Mouse (Mus musculus): Measurements from ENCODE around the gene Aqp2. TPM values are rescaled to one million over a fixed set of nuclear protein-coding genes. Genes with fewer than 3 reads are reported as not detected.
A peak's percentile ranks its signal among the peaks of the same experiment; 100 is the strongest.

Gene Aqp2
- polyA plus RNA-seq (2016; fragmentation: Nextera tagmentation; extraction: Ambion mirVana): not detected in 2 replicates

DNA sequence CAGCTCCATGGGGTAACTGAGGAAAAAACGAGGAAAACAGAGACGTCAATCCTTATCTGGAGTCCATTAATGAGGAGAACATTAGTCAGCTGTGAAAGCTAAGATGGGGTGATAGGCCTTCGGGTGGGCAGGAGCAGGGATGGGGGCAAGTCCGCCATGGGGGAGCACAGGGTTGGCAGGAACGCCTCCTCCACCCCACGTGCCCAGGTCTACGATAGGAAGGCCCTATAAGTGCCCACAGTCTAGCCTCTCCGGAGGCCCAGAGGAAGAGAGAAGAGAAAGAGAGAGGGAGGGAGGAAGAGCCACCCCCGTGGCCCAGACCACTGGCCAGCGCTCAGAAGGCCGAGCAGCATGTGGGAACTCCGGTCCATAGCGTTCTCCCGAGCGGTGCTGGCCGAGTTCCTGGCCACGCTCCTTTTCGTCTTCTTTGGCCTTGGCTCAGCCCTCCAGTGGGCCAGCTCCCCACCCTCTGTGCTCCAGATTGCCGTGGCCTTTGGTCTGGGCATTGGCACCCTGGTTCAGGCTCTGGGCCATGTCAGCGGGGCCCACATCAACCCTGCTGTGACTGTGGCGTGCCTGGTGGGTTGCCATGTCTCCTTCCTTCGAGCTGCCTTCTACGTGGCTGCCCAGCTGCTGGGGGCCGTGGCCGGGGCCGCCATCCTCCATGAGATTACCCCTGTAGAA is at the start of gene Aqp2:
Gene Aqp2, plus strand, starts transcription at position 254 of the 684 bp plus-strand sequence.
- Histone ChIP-seq H3K4me1 (peaks cover 12% of the 10 kb centered on the region), H3K36me3 (replicated peaks) (no peaks in the 10 kb centered on the region), H3K27me3 (replicated peaks; ENCODE audit: low read depth, poor library complexity, severe bottlenecking) (peaks cover 78% of the 10 kb centered on the region), H3K27ac (replicated peaks) (no peak within 1 kb of the TSS), H3K9me3 (no peaks in the 10 kb centered on the region), H3K4me3 (no peak within 1 kb of the TSS)
- DNase-seq (ENCODE audit: low spot score): no peak
- WGBS: 87% methylated on average over 26 of the region's 26 CpGs

DNA sequence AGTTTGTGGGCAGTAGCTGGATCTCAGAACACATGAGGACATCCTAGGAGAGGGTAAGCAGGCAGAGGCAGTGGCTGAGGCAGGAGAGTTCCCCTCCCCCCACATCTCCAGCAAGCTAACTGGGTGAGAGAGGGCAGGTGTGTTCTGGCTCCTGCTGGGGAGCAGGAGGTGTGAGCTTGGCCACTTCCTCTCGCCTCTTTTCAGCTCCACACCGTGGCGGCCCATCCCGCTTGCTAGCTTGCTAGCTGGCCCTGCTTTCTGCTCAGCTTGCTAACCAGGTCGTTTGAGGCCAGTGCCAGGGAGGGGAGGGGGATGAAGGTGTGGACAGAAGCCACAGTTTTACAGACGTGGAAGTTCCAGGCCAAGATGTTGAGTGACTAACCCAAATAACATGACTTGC is 47.7 kb upstream of the Aqp2 start:
- H3K4me3 ChIP-seq: no peak overlapping the region
- DNase-seq (ENCODE audit: low spot score): no peak
- H3K27ac ChIP-seq (replicated peaks): no peak overlapping the region
- 39% methylated on average over 6 of the region's 6 CpGs for WGBS
- peaks cover 25% of the 10 kb centered on the region for H3K4me1 ChIP-seq
- H3K27me3 ChIP-seq (replicated peaks; ENCODE audit: low read depth, poor library complexity, severe bottlenecking): peaks cover 68% of the 10 kb centered on the region
- H3K36me3 ChIP-seq (replicated peaks): no peaks in the 10 kb centered on the region
- H3K9me3 ChIP-seq: no peaks in the 10 kb centered on the region

DNA sequence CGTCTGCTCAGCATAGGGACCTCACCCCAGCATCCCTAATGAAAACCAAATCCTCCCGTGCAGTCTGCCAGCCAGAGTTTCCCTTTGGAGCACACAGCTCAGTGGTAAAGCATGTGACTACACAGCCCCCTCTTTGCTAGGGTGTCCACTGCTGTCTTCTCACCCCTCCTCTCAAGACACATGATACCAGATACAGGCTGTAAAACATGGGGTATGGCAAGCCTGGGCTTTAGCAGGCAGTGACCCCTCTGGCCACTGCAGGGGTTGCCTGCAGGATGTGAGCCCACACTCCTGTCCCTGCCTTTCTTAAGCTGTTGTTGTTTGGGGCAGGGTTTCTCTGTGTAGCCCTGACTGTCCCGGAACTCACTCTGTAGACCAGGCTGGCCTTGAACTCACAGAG is 46.8 kb upstream of the Aqp2 start:
- no peaks in the 10 kb centered on the region for H3K36me3 ChIP-seq (replicated peaks)
- no peaks in the 10 kb centered on the region for H3K9me3 ChIP-seq
- no peak overlapping the region for H3K27ac ChIP-seq (replicated peaks)
- peaks cover 66% of the 10 kb centered on the region for H3K27me3 ChIP-seq (replicated peaks; ENCODE audit: low read depth, poor library complexity, severe bottlenecking)
- WGBS: 54% methylated on average over 3 of the region's 3 CpGs
- DNase-seq (ENCODE audit: low spot score): no peak
- peaks cover 25% of the 10 kb centered on the region for H3K4me1 ChIP-seq
- no peak overlapping the region for H3K4me3 ChIP-seq

DNA sequence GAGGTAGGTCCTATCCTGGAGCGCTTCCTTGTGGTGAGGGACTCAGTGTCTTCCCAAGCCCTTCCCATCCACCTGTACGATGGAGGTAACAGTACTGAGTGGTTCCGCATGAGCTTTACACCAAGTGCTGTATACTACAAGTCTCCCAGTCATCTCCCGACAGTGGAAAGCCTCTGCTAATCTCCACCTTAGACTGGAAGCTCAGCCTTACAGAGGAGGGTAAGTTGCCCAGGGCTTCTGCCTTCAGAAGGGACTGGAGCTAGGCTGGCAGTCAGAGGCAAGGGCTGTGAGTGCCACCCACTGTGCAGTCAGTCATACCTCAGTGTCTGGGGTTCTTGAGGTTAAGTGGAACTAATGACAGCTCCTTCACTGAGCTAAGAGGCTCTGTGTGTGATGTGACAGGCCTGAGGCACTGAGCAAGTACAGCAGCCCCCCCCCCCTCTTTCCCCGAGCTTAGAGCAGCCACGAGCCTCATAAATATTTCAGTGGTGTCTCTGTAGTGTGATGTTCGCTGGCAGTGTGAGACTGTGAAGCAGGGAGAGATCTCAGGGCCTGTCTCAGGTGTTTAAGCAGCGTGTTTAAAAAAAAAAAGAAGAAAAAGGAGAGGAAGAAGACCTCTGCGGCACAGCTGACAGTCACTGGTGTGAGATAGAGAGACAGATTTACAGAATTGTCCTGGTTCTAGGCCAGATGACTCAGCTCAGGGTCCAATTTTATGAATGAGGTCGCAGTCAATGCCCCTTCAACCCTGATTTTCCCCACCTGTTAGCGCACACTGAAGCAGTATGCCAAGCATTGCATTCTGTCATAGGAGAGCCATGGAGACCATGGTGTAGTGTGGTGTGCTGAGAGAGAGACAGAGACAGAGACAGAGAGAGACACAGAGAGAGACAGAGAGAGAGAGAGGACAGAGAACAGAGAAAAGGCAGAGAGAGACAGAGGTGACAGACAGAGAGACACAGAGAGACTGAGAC is 41.7 kb upstream of the Aqp2 start:
- no peak for DNase-seq (ENCODE audit: low spot score)
- H3K27me3 ChIP-seq (replicated peaks; ENCODE audit: low read depth, poor library complexity, severe bottlenecking): peaks cover 27% of the 10 kb centered on the region; the same call in 1 of the 2 replicates
- peaks cover 7% of the 10 kb centered on the region for H3K4me1 ChIP-seq
- H3K27ac ChIP-seq (replicated peaks): no peak overlapping the region
- 59% methylated on average over 11 of the region's 11 CpGs for WGBS
- H3K9me3 ChIP-seq: no peaks in the 10 kb centered on the region
- H3K36me3 ChIP-seq (replicated peaks): no peaks in the 10 kb centered on the region
- H3K4me3 ChIP-seq: no peak overlapping the region

DNA sequence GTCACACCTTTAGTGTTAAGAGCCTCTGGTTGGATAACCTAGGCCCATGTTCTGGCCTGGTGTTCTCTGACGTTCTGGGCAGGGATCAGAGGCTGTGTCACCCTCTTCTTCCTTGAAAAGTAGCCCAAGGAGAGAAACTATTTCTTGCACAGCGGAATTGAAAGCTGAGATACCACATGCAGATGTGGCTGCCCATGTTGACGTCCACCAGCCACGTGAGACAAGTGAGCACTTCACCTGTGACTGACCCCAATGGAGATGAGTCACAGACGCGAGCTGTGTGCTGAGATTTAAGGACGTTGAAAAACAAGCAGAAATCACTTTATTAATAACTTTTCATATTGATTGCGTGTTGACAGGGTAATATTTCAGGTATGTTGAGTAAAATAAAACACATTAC is 39.0 kb upstream of the Aqp2 start:
- WGBS: 76% methylated on average over 8 of the region's 8 CpGs
- DNase-seq (ENCODE audit: low spot score): no peak

DNA sequence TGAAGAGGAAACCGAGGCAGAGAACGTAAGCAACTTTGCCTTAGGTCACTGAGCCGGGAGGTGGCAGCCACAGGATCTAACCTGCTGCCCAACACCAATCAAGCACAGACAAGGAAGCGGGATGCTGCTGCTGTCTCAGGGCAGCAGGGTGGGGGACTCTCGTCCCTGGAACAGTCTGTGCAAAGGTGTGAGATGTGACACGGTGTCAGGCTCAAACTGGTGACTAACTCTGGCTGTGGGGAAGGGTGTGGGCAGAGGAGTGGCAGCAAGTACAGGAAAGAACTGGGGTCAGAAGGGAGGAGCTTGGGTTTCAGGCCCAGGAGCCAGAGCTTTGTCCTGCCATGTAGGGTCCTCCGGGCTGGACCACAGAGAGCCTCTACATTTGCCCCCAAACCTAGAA is 34.8 kb upstream of the Aqp2 start:
- Histone ChIP-seq H3K27me3 (replicated peaks; ENCODE audit: low read depth, poor library complexity, severe bottlenecking) (peaks cover 30% of the 10 kb centered on the region; the same call in 1 of the 2 replicates), H3K9me3 (no peaks in the 10 kb centered on the region), H3K36me3 (replicated peaks) (no peaks in the 10 kb centered on the region), H3K4me3 (no peak overlapping the region), H3K4me1 (peaks cover 18% of the 10 kb centered on the region), H3K27ac (replicated peaks) (no peak overlapping the region)
- no peak for DNase-seq (ENCODE audit: low spot score)
- 75% methylated on average over 7 of the region's 7 CpGs for WGBS

More for the DNA sequence above, 39.0 kb upstream of the Aqp2 start:
- Histone ChIP-seq H3K27me3 (replicated peaks; ENCODE audit: low read depth, poor library complexity, severe bottlenecking) (peaks cover 39% of the 10 kb centered on the region; the same call in 1 of the 2 replicates), H3K4me3 (no peak overlapping the region), H3K36me3 (replicated peaks) (no peaks in the 10 kb centered on the region), H3K4me1 (peaks cover 8% of the 10 kb centered on the region), H3K27ac (replicated peaks) (no peak overlapping the region), H3K9me3 (no peaks in the 10 kb centered on the region)

DNA sequence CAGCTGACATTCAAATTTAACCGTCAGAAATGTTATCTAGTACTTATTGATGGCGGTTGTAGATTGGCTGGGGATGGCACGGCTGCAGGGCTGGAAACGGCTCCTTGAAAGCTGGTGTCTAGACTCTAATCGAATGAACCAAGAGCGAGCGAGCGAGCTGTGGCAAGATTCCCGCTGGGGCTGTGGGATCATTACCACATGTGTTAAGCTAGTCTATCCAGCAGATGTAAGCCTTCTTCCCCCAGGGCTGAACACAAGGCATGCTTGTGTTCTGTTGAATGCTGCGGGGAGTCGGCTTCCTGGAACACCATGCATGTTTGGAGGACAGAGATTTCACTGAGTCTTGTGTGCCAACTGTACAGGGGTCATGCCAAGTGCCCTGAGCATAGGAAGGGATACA is 32.3 kb upstream of the Aqp2 start:
- no peaks in the 10 kb centered on the region for H3K9me3 ChIP-seq
- peaks cover 24% of the 10 kb centered on the region for H3K27me3 ChIP-seq (replicated peaks; ENCODE audit: low read depth, poor library complexity, severe bottlenecking)
- H3K4me1 ChIP-seq: peaks cover 27% of the 10 kb centered on the region
- no peaks in the 10 kb centered on the region for H3K36me3 ChIP-seq (replicated peaks)
- peak; percentile 54 for DNase-seq (ENCODE audit: low spot score)
- no peak overlapping the region for H3K4me3 ChIP-seq
- 48% methylated on average over 11 of the region's 11 CpGs for WGBS
- H3K27ac ChIP-seq (replicated peaks): no peak overlapping the region; the same call in 1 of the 2 replicates

DNA sequence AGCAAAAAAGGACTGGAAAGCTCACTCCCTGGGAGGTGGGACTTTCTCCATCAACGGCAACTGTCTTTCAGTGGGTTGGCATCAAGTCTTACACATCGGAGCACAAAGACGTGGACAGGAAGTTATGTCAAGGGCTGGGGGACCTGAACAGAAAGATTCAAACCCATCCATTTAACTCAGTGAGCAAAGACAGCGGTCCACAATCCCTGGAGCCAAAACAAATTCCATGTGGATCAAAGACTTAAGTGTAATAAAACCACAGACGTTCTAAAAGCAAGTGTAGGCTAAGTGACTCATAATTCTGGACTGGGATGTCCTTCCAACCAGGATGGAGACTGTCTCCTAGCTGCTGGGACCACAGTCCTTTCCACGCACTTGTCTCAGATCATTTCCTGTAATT is 31.1 kb upstream of the Aqp2 start:
- Histone ChIP-seq H3K4me3 (no peak overlapping the region), H3K4me1 (peaks cover 27% of the 10 kb centered on the region), H3K27me3 (replicated peaks; ENCODE audit: low read depth, poor library complexity, severe bottlenecking) (peaks cover 17% of the 10 kb centered on the region), H3K36me3 (replicated peaks) (no peaks in the 10 kb centered on the region), H3K27ac (replicated peaks) (no peak overlapping the region), H3K9me3 (no peaks in the 10 kb centered on the region)
- WGBS: 85% methylated on average over 6 of the region's 6 CpGs
- DNase-seq (ENCODE audit: low spot score): no peak

DNA sequence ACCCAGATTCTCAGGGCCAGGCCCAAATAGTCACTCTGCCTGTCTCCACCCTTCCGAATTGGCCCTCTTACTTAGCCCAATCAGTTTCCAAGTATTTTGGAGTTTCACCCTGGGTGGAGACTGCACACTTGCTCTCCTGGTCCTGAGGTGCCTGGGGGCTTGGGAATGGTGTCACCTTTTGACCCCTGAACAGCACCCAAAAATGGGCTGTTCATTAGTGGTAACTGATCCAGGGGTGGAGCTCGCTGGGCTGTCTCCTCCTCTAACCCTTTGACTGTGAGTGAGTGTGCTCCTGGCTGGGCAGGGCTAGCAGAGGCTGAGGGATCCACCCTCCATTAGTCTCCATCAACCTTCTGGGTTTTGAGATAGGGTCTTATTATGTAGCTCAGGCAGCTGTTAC is 29.0 kb upstream of the Aqp2 start:
- Histone ChIP-seq H3K27me3 (replicated peaks; ENCODE audit: low read depth, poor library complexity, severe bottlenecking) (peaks cover 3% of the 10 kb centered on the region; the same call in 1 of the 2 replicates), H3K9me3 (no peaks in the 10 kb centered on the region), H3K36me3 (replicated peaks) (no peaks in the 10 kb centered on the region), H3K4me1 (peaks cover 29% of the 10 kb centered on the region), H3K27ac (replicated peaks) (no peak overlapping the region), H3K4me3 (no peak overlapping the region)
- DNase-seq (ENCODE audit: low spot score): no peak
- WGBS: 54% methylated on average over 2 of the region's 2 CpGs

DNA sequence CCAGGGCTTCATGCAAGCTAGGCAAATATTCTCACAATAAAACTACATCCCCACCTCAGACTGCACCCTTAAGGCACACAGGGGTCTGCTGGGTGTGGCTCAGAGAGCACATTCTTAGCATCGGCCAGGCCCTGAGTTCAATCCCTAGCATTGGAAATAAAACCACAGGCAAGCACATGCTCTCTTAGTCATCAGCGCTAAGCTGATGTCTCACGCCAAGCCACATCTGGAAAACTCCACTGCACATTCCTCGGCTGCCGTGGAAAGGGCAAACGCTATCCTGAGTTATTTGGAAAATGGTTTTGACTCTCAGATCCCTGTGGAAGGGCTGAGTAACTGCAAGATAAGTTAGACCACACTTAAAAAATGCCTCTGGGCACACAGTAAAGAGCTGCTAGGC is 25.1 kb upstream of the Aqp2 start:
- Histone ChIP-seq H3K4me1 (peaks cover 25% of the 10 kb centered on the region), H3K36me3 (replicated peaks) (no peaks in the 10 kb centered on the region), H3K27ac (replicated peaks) (no peak overlapping the region), H3K4me3 (no peak overlapping the region), H3K27me3 (replicated peaks; ENCODE audit: low read depth, poor library complexity, severe bottlenecking) (peaks cover 4% of the 10 kb centered on the region; the same call in 1 of the 2 replicates), H3K9me3 (no peaks in the 10 kb centered on the region)
- DNase-seq (ENCODE audit: low spot score): no peak
- 66% methylated on average over 6 of the region's 6 CpGs for WGBS

DNA sequence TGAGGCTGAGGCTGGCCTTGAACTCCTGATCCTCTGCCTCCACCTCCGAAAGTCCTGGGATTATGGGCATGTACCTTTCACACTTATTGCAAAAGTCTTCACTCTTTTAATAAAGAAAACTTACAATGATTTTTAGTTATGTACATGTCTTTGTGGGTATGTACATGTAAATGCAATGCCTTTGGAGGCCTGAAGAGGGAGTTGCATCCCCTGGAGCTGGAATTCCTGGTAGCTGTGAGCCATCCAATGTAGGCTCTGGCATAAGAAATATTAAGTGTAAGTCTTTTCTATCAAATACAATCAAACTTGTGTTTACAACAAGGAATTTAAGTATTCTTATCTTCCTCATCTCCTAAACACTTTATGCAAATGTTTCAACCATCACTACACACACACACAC is 19.9 kb upstream of the Aqp2 start:
- Histone ChIP-seq H3K9me3 (no peaks in the 10 kb centered on the region), H3K36me3 (replicated peaks) (no peaks in the 10 kb centered on the region), H3K4me3 (no peak overlapping the region), H3K4me1 (peaks cover 24% of the 10 kb centered on the region), H3K27ac (replicated peaks) (no peak overlapping the region), H3K27me3 (replicated peaks; ENCODE audit: low read depth, poor library complexity, severe bottlenecking) (peaks cover 17% of the 10 kb centered on the region; the same call in 1 of the 2 replicates)
- 90% methylated on average over 1 of the region's 1 CpGs for WGBS
- DNase-seq (ENCODE audit: low spot score): no peak

DNA sequence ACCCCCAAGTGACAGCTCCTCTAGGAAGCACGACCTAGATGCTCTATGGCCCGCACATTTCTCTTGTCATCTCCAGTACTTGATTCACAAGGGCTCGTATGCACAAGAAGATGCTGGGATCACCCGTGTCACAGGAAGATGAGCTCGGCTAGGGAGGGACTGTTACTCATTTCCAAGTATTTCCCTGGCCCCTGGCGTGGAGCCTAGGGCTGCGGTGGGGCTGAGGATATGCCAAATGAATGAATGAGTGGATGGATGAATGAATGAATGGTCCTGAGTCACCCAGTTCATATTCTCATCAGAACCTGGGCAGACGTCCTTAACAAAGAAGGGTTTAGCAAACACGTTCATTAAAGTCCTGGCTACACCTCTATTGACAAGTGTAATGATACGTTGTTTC is 18.6 kb upstream of the Aqp2 start:
- DNase-seq (ENCODE audit: low spot score): no peak
- H3K9me3 ChIP-seq: no peaks in the 10 kb centered on the region
- no peak overlapping the region for H3K4me3 ChIP-seq
- no peaks in the 10 kb centered on the region for H3K36me3 ChIP-seq (replicated peaks)
- 81% methylated on average over 10 of the region's 10 CpGs for WGBS
- H3K27me3 ChIP-seq (replicated peaks; ENCODE audit: low read depth, poor library complexity, severe bottlenecking): peaks cover 17% of the 10 kb centered on the region; the same call in 1 of the 2 replicates
- H3K4me1 ChIP-seq: peaks cover 27% of the 10 kb centered on the region
- H3K27ac ChIP-seq (replicated peaks): no peak overlapping the region
